Mouse (Mus musculus) G1E (cell line): Measurements from ENCODE around the gene Adam19.

Experiments used
- CTCF ChIP-seq: IDR thresholded peaks from 2 replicates; pipeline ENCODE4 v1.5.1; 2012; ENCODE audit warnings: low read depth, low read length, inconsistent platforms, mixed read lengths
- GATA1 ChIP-seq: IDR thresholded peaks from 2 replicates; pipeline ENCODE4 v1.6.1; 2012; ENCODE audit warnings: borderline replicate concordance, low read length, inconsistent platforms, mixed read lengths
- GATA2 ChIP-seq: IDR thresholded peaks from 2 replicates; pipeline ENCODE4 v1.6.1; 2012; ENCODE audit warnings: low read depth, low read length, inconsistent platforms, borderline replicate concordance
- POLR2AphosphoS5 ChIP-seq: IDR thresholded peaks from 2 replicates; pipeline ENCODE4 v1.6.1; 2012; ENCODE audit warnings: low read depth, low read length, inconsistent platforms; ENCODE audit not compliant: insufficient replicate concordance

DNA sequence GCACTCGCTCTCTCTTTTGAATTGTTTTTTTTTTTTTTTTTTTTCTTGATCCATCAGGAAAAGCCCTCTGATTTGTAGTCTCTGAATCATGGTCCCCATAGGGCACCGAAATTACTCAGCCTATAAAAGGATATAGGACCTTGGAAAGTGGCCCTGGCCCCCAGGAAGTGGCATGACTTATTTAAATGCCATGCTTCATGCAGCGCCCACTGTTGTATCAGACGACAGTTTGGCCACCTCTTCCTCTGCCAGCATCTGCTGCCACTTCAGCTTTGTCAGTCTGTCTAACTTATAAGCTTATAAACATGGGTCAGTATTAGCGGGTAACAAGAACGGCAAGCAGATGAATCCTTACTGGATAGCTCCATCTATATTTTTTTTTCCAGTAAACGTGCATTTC, 22.8 kb upstream of the Adam19 start:
- TF ChIP-seq CTCF (no peak), POLR2AphosphoS5 (no peak), GATA2 (no peak), GATA1 (no peak)
